Mouse (Mus musculus) MEL (cell line): ENCODE measurements around the gene Nell2. TPM values are rescaled to one million over a fixed set of nuclear protein-coding genes. Genes with fewer than 3 reads are reported as not detected.

ENCODE experiments used
- DNase-seq: peaks from one replicate; pipeline ENCODE4 v3.0.0; 2011; ENCODE audit warnings: low read depth, low spot score
- H3K27ac ChIP-seq: 2 replicates; pipeline ENCODE4 v1.5.1; 2012; ENCODE audit warnings: low read depth, mild to moderate bottlenecking, control low read depth, low read length, moderate library complexity; ENCODE audit not compliant: control insufficient read depth
- H3K27me3 ChIP-seq, 2 experiments: fragments of 150-350 bp in 1 of 2; sonication (generic) in 1 of 2; 2 replicates each; pipeline ENCODE4 v1.6.1; 2012; ENCODE audit warnings: low read length in 2 of 2, mild to moderate bottlenecking in 2 of 2, improper control_type of control experiment in 1 of 2, moderate library complexity in 1 of 2; ENCODE audit not compliant: insufficient read depth in 2 of 2, control insufficient read depth in 1 of 2
- H3K36me3 ChIP-seq, 2 experiments: 2 replicates each; pipeline ENCODE4 v1.6.1; 2012 to 2014; ENCODE audit warnings: low read length in 2 of 2, improper control_type of control experiment in 1 of 2, inconsistent platforms in 1 of 2, mild to moderate bottlenecking in 1 of 2; ENCODE audit not compliant: insufficient read depth in 2 of 2, control insufficient read depth in 1 of 2
- H3K4me1 ChIP-seq, 2 experiments: fragments of 150-350 bp in 1 of 2; sonication (generic) in 1 of 2; 2 replicates each; pipeline ENCODE4 v1.6.1; 2012; ENCODE audit warnings: low read length in 2 of 2, improper control_type of control experiment in 1 of 2, mild to moderate bottlenecking in 1 of 2; ENCODE audit not compliant: insufficient read depth in 2 of 2, control insufficient read depth in 1 of 2
- H3K4me3 ChIP-seq, 2 experiments: fragments of 150-350 bp in 1 of 2; sonication (generic) in 1 of 2; 2 replicates each; pipeline ENCODE4 v1.5.1; 2012; ENCODE audit warnings: low read depth in 2 of 2, low read length in 2 of 2, mild to moderate bottlenecking in 2 of 2, moderate library complexity in 2 of 2, control low read depth in 1 of 2, improper control_type of control experiment in 1 of 2; ENCODE audit not compliant: control insufficient read depth in 1 of 2, insufficient read depth in 1 of 2
- H3K79me2 ChIP-seq: 2 replicates; pipeline ENCODE4 v1.6.1; 2012; ENCODE audit warnings: mild to moderate bottlenecking, low read length, moderate library complexity; ENCODE audit not compliant: control insufficient read depth, poor library complexity, insufficient read depth
- H3K9ac ChIP-seq: 2 replicates; pipeline ENCODE4 v1.6.1; 2012; ENCODE audit warnings: low read depth, mild to moderate bottlenecking, control low read depth, low read length, moderate library complexity; ENCODE audit not compliant: control insufficient read depth, poor library complexity, severe bottlenecking
- H3K9me3 ChIP-seq: fragments of 150-350 bp; sonication (generic); replicated peaks from 2 replicates; pipeline ENCODE4 v1.6.1; 2012; ENCODE audit warnings: mild to moderate bottlenecking, low read length, improper control_type of control experiment, moderate library complexity; ENCODE audit not compliant: insufficient read depth
- BHLHE40 ChIP-seq: IDR thresholded peaks from 2 replicates; pipeline ENCODE4 v1.6.1; 2012; ENCODE audit warnings: low read depth, mild to moderate bottlenecking, inconsistent platforms, low read length, improper control_type of control experiment, borderline replicate concordance
- CHD2 ChIP-seq: IDR thresholded peaks from 2 replicates; pipeline ENCODE4 v1.6.1; 2011; ENCODE audit warnings: low read length, improper control_type of control experiment
- E2F4 ChIP-seq: IDR thresholded peaks from 2 replicates; pipeline ENCODE4 v1.6.1; 2011; ENCODE audit warnings: low read depth, low read length, improper control_type of control experiment, borderline replicate concordance
- ELF1 ChIP-seq: IDR thresholded peaks from 2 replicates; pipeline ENCODE4 v1.6.1; 2014; ENCODE audit warnings: low read depth, mild to moderate bottlenecking, inconsistent platforms, low read length, improper control_type of control experiment, moderate library complexity
- ETS1 ChIP-seq: IDR thresholded peaks from 2 replicates; pipeline ENCODE4 v1.6.1; 2012; ENCODE audit warnings: low read depth, mild to moderate bottlenecking, inconsistent platforms, low read length, improper control_type of control experiment, moderate library complexity
- GABPA ChIP-seq: IDR thresholded peaks from 2 replicates; pipeline ENCODE4 v1.6.1; 2012; ENCODE audit warnings: low read depth, mild to moderate bottlenecking, inconsistent platforms, low read length, improper control_type of control experiment, moderate library complexity
- GATA1 ChIP-seq: IDR thresholded peaks from 2 replicates; pipeline ENCODE4 v1.6.1; 2011; ENCODE audit warnings: low read depth, low read length, improper control_type of control experiment
- JUND ChIP-seq: IDR thresholded peaks from 2 replicates; pipeline ENCODE4 v1.6.1; 2011; ENCODE audit warnings: low read depth, mild to moderate bottlenecking, improper control_type of control experiment, low read length
- MAFK ChIP-seq: IDR thresholded peaks from 2 replicates; pipeline ENCODE4 v1.6.1; 2011; ENCODE audit warnings: low read depth, mild to moderate bottlenecking, low read length, improper control_type of control experiment, borderline replicate concordance
- MAZ ChIP-seq: IDR thresholded peaks from 2 replicates; pipeline ENCODE4 v1.6.1; 2012; ENCODE audit warnings: low read depth, mild to moderate bottlenecking, inconsistent platforms, low read length, improper control_type of control experiment
- MEF2A ChIP-seq: IDR thresholded peaks from 2 replicates; pipeline ENCODE4 v1.6.1; 2014; ENCODE audit warnings: low read depth, mild to moderate bottlenecking, inconsistent platforms, low read length, improper control_type of control experiment; ENCODE audit not compliant: poor library complexity, insufficient replicate concordance, severe bottlenecking; ENCODE audit errors: extremely low read depth
- MXI1 ChIP-seq: IDR thresholded peaks from 2 replicates; pipeline ENCODE4 v1.6.1; 2011; ENCODE audit warnings: mild to moderate bottlenecking, low read depth, low read length, improper control_type of control experiment
- MYB ChIP-seq: IDR thresholded peaks from 2 replicates; pipeline ENCODE4 v1.6.1; 2011; ENCODE audit warnings: mild to moderate bottlenecking, low read depth, low read length, improper control_type of control experiment
- MYC ChIP-seq: IDR thresholded peaks from 2 replicates; pipeline ENCODE4 v1.6.1; 2011; ENCODE audit warnings: low read depth, mild to moderate bottlenecking, low read length, improper control_type of control experiment, moderate library complexity
- NELFE ChIP-seq: IDR thresholded peaks from 2 replicates; pipeline ENCODE4 v1.6.1; 2011; ENCODE audit warnings: low read depth, low read length, improper control_type of control experiment
- NRF1 ChIP-seq: IDR thresholded peaks from 2 replicates; pipeline ENCODE4 v1.6.1; 2014; ENCODE audit warnings: low read depth, mild to moderate bottlenecking, inconsistent platforms, low read length, improper control_type of control experiment, moderate library complexity; ENCODE audit not compliant: poor library complexity, insufficient read depth, severe bottlenecking
- POLR2AphosphoS5 ChIP-seq: IDR thresholded peaks from 2 replicates; pipeline ENCODE4 v1.6.1; 2012; ENCODE audit warnings: low read depth, borderline replicate concordance, mild to moderate bottlenecking, inconsistent platforms, low read length, moderate library complexity, mixed read lengths
- RAD21 ChIP-seq: IDR thresholded peaks from 2 replicates; pipeline ENCODE4 v1.6.1; 2011; ENCODE audit warnings: mild to moderate bottlenecking, low read depth, low read length, improper control_type of control experiment
- RCOR1 ChIP-seq: IDR thresholded peaks from 2 replicates; pipeline ENCODE4 v1.6.1; 2012; ENCODE audit warnings: low read depth, mild to moderate bottlenecking, inconsistent platforms, low read length, improper control_type of control experiment
- SIN3A ChIP-seq: IDR thresholded peaks from 2 replicates; pipeline ENCODE4 v1.6.1; 2012; ENCODE audit warnings: low read length, improper control_type of control experiment, inconsistent platforms
- SMC3 ChIP-seq: IDR thresholded peaks from 2 replicates; pipeline ENCODE4 v1.6.1; 2011; ENCODE audit warnings: low read depth, low read length, improper control_type of control experiment
- TAL1 ChIP-seq: IDR thresholded peaks from 2 replicates; pipeline ENCODE4 v1.6.1; 2012; ENCODE audit warnings: mild to moderate bottlenecking, inconsistent platforms, low read length, moderate library complexity, mixed read lengths
- TBP ChIP-seq: IDR thresholded peaks from 2 replicates; pipeline ENCODE4 v1.8.0; 2011; ENCODE audit warnings: low read depth, low read length, improper control_type of control experiment
- TCF12 ChIP-seq: IDR thresholded peaks from 2 replicates; pipeline ENCODE4 v1.6.1; 2014; ENCODE audit warnings: low read depth, mild to moderate bottlenecking, inconsistent platforms, low read length, improper control_type of control experiment, moderate library complexity
- UBTF ChIP-seq: IDR thresholded peaks from 2 replicates; pipeline ENCODE4 v1.6.1; 2012; ENCODE audit warnings: low read depth, mild to moderate bottlenecking, inconsistent platforms, low read length, improper control_type of control experiment, moderate library complexity, borderline replicate concordance; ENCODE audit not compliant: insufficient read depth
- USF2 ChIP-seq, 2 experiments: IDR thresholded peaks; 2 replicates each; pipeline ENCODE4 v1.6.1; 2011 to 2012; ENCODE audit warnings: improper control_type of control experiment in 2 of 2, low read length in 2 of 2, borderline replicate concordance in 1 of 2, inconsistent platforms in 1 of 2, low read depth in 1 of 2, mild to moderate bottlenecking in 1 of 2; ENCODE audit not compliant: insufficient read depth in 1 of 2
- ZC3H11A ChIP-seq: IDR thresholded peaks from 2 replicates; pipeline ENCODE4 v1.6.1; 2012; ENCODE audit warnings: low read depth, mild to moderate bottlenecking, inconsistent platforms, low read length, improper control_type of control experiment
- ZMIZ1 ChIP-seq: IDR thresholded peaks from 2 replicates; pipeline ENCODE4 v1.6.1; 2012; ENCODE audit warnings: low read depth, mild to moderate bottlenecking, inconsistent platforms, low read length, improper control_type of control experiment, moderate library complexity
- polyA plus RNA-seq, 2 experiments: library from polyadenylated mRNA; stranded (reverse) in 1 of 2; unstranded in 1 of 2; fragments of >175 nt in 1 of 2; fragments of >200 nt in 1 of 2; gene quantifications; 2 replicates each; pipeline versions ENCODE4 v1.2.1 to v1.2.4; 2012; ENCODE audit warnings: low replicate concordance in 2 of 2, low read depth in 1 of 2; ENCODE audit not compliant: insufficient read length in 2 of 2, insufficient read depth in 1 of 2, missing spikeins in 1 of 2
- total RNA-seq: library from RNA; depleted of rRNA; stranded (reverse); fragments of 300-350 nt; gene quantifications from 2 replicates; pipeline ENCODE4 v1.2.3, GENCODE M21; 2012

Nell2 gene
- total and polyA plus RNA-seq, 3 experiments: not detected

DNA sequence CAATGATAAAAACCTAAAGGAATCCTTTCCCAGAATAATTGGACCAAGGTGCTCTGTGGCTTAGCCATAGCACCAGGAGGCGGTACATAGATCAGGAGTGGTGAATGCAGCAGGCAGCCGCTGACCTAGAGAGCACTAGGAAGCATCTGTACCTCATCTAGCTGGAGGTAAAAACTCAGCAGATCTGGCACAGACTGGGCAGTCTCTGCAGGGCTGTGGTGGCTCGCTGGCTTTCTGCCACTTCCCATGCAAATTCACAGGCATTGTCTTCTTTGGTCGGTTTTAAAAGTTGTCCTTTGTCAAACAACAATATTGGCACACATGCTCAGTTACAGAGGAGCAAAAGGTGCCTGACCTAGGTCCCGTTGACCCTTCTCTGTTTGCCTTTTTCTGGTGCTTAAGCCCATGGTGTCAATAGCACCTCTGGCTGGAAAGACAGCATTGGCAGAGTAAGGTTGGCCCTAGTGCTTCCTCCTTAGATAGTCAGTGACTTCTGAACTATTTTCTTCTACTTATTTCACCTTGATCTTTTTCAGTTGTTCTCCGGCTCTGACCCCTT lies 479.1 kb downstream of the Nell2 start:
- no peaks in the 10 kb centered on the region for H3K79me2 ChIP-seq
- H3K9me3 ChIP-seq: no peaks in the 10 kb centered on the region
- no peaks in the 10 kb centered on the region for H3K4me1 ChIP-seq
- no peaks in the 10 kb centered on the region for H3K36me3 ChIP-seq
- H3K4me3 ChIP-seq: no peak overlapping the region
- DNase-seq: no peak
- no peaks in the 10 kb centered on the region for H3K27me3 ChIP-seq
- no peak for TF ChIP-seq NELFE
- TF ChIP-seq TCF12: no peak
- no peak for TF ChIP-seq MYC
- TF ChIP-seq GATA1: no peak
- no peak for TF ChIP-seq GABPA
- TF ChIP-seq SMC3: no peak
- TF ChIP-seq E2F4: no peak
- no peak for TF ChIP-seq MYB
- TF ChIP-seq ZMIZ1: no peak
- TF ChIP-seq NRF1: no peak
- no peak for TF ChIP-seq MXI1
- no peak for TF ChIP-seq MEF2A
- TF ChIP-seq ELF1: no peak
- no peak for TF ChIP-seq TAL1
- no peak for TF ChIP-seq JUND
- no peak for TF ChIP-seq BHLHE40
- H3K9ac ChIP-seq: no peak overlapping the region
- no peak overlapping the region for H3K27ac ChIP-seq

DNA sequence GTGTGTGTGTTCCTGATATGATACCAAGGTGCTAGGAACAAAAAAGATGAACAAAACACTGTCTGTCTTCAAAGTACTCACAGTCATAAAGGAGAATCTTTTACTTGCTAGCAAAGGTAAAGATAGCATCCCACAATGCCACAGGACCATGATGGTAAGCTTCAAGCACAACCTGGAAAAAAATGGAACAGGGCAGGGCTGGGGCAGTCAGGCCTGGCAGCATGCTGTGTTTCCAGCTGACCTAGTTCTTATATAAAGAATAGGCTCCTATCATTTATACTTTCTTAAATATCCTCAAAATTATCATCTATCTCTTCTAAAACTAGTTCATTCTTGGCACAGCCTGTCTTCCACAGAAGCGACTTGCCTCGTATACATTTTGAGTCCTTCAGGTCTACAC lies 480.9 kb downstream of the Nell2 start:
- Histone ChIP-seq H3K36me3 (no peaks in the 10 kb centered on the region), H3K79me2 (no peaks in the 10 kb centered on the region)
- TF ChIP-seq TAL1 (no peak), RAD21 (no peak), CHD2 (no peak), MAZ (no peak), NRF1 (no peak), ETS1 (no peak), GABPA (no peak), USF2 (IDR thresholded peaks at IDR 0.05; ENCODE audit: borderline replicate concordance in 1 of 2, insufficient read depth in 1 of 2, low read depth in 1 of 2, low read length in 2 of 2) (no peak), ZC3H11A (no peak), TBP (no peak), SIN3A (no peak), RCOR1 (no peak), BHLHE40 (no peak), POLR2AphosphoS5 (no peak), GATA1 (no peak), UBTF (no peak), MAFK (no peak)

More for the DNA sequence above, 480.9 kb downstream of the Nell2 start:
- H3K9me3 ChIP-seq: no peaks in the 10 kb centered on the region
- H3K4me1 ChIP-seq: no peaks in the 10 kb centered on the region
- no peak overlapping the region for H3K27ac ChIP-seq
- H3K4me3 ChIP-seq: no peak overlapping the region
- DNase-seq: no peak
- H3K27me3 ChIP-seq: no peaks in the 10 kb centered on the region
- no peak overlapping the region for H3K9ac ChIP-seq
